Mouse (Mus musculus) central nervous system, embryonic 18 days (tissue): ENCODE measurements around the gene Olfr744. TPM values are rescaled to one million over a fixed set of nuclear protein-coding genes. Genes with fewer than 3 reads are reported as not detected.

Experiments
- polyA plus RNA-seq: library from polyadenylated mRNA; depleted of rRNA; stranded (reverse); fragments of >200 nt; gene quantifications from 2 replicates; pipeline ENCODE4 v1.2.3, GENCODE M21; 2012; rRNA removed

Olfr744 gene
- polyA plus RNA-seq, result not detected in 2 replicates

GRCm38 (mm10) chr14:50614579-50614978, at the start of gene Olfr744:
Olfr744 (plus strand) TSS chr14:50614879.

DNA sequence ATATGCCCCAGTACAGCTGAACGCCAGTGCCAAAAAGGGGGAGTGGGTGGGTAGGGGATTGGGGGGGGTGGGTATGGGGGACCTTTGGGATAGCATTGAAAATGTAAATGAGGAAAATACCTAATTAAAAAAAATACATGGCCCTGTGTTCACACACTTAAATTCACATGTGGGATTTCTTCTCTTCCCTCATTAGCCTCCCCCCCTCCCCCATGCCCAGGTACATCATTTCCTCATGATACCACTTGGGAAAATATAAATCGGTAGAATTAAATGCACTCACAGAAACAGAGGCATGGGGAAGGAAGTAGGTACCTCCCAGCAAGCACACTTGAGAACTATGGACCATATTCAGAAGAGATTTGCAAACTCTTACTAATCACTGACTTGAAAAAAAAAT, 24.4 kb downstream of the Olfr744 start, which contains the start of gene Olfr745:
Gene Olfr745, plus strand, starts transcription at position 301 of the 400 bp plus-strand sequence.

DNA sequence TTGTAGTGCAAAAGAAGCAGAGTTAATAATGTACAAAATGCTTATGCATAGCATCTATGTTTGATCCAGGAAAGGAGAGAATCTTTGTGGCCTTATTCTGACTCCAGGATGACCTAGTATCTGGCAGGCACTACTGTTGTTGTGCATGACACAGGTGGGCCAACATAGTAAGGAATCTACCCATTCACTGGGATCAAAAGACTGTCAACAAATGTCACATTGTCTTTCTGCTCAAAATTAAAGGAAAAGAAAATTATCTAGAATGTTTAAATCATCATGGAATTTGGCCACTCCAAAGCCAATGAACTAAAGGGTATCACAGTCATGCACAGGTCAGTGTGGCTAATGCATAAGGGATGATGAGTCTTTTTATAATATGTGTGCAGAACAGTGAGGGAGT, 32.1 kb downstream of the Olfr744 start, which contains the start of gene Olfr746:
Gene Olfr746, plus strand, starts transcription at position 301 of the 400 bp plus-strand sequence.

Other genes with a start within 250 kb of the Olfr744 start
- gene Olfr736, start 233.7 kb upstream of the Olfr744 start, polyA plus RNA-seq, result not detected in 2 replicates
- not detected in 2 replicates for gene Olfr738, start 207.3 kb upstream of the Olfr744 start, polyA plus RNA-seq
- not detected in 2 replicates for gene Olfr739, start 196.3 kb upstream of the Olfr744 start, polyA plus RNA-seq
- gene Olfr740, start 169.3 kb upstream of the Olfr744 start, polyA plus RNA-seq, result not detected in 2 replicates
- not detected in 2 replicates for gene Olfr741, start 142.1 kb upstream of the Olfr744 start, polyA plus RNA-seq
- not detected in 2 replicates for gene Olfr742, start 111.3 kb upstream of the Olfr744 start, polyA plus RNA-seq
- gene Olfr743, start 93.0 kb upstream of the Olfr744 start, polyA plus RNA-seq, result not detected in 2 replicates
- not detected in 2 replicates for gene Olfr745, start 24.5 kb downstream of the Olfr744 start, polyA plus RNA-seq
- not detected in 2 replicates for gene Olfr746, start 32.2 kb downstream of the Olfr744 start, polyA plus RNA-seq
- not detected in 2 replicates for gene Olfr747, start 78.3 kb downstream of the Olfr744 start, polyA plus RNA-seq
- not detected in 2 replicates for gene Olfr748, start 92.5 kb downstream of the Olfr744 start, polyA plus RNA-seq
- not detected in 2 replicates for gene Olfr749, start 130.2 kb downstream of the Olfr744 start, polyA plus RNA-seq
- 110 and 120 TPM in 2 replicates for gene Ttc5, start 170.6 kb downstream of the Olfr744 start, polyA plus RNA-seq
- 0.05 TPM in 1 of 2 replicates, not detected in the other for gene Ccnb1ip1, start 192.9 kb downstream of the Olfr744 start, polyA plus RNA-seq
- 64.8 and 70.7 TPM in 2 replicates for gene Parp2, start 193.0 kb downstream of the Olfr744 start, polyA plus RNA-seq